Mouse (Mus musculus): ENCODE results near the gene D230025D16Rik.

Gene D230025D16Rik

GRCm38 (mm10) chr8:105241016-105241415, 16.1 kb downstream of the D230025D16Rik start:
- DNase-seq, result peak in 1 of 2 experiments; percentile 53

- peak; percentile 68 to 74 for DNase-seq
These were observed 27.0 kb downstream of the D230025D16Rik start for GRCm38 (mm10) chr8:105251954-105252353.

- no peak for DNase-seq
These were observed 28.0 kb downstream of the D230025D16Rik start for GRCm38 (mm10) chr8:105252680-105253537.

- DNase-seq, result no peak
These were observed 28.8 kb downstream of the D230025D16Rik start for GRCm38 (mm10) chr8:105253766-105254151.

GRCm38 (mm10) chr8:105254152-105254965, 29.4 kb downstream of the D230025D16Rik start:
- DNase-seq, result peak; percentile 86 to 87

- peak; percentile 75 for DNase-seq
These were observed 30.0 kb downstream of the D230025D16Rik start, which contains the start of gene B3gnt9 for GRCm38 (mm10) chr8:105254966-105255350. Gene B3gnt9 (minus strand): TSS chr8:105255153.

GRCm38 (mm10) chr8:105257318-105258114, 32.6 kb downstream of the D230025D16Rik start:
- no peak for DNase-seq

GRCm38 (mm10) chr8:105258911-105259720, 34.2 kb downstream of the D230025D16Rik start:
- DNase-seq, result peak in 1 of 2 experiments; percentile 39

- peak; percentile 63 to 69 for DNase-seq
These were observed 34.9 kb downstream of the D230025D16Rik start for GRCm38 (mm10) chr8:105259721-105260320.

- no peak for DNase-seq
These were observed 35.6 kb downstream of the D230025D16Rik start for GRCm38 (mm10) chr8:105260371-105261099.

GRCm38 (mm10) chr8:105261326-105261980, 36.5 kb downstream of the D230025D16Rik start:
- DNase-seq, result no peak

GRCm38 (mm10) chr8:105263244-105263912, 38.4 kb downstream of the D230025D16Rik start:
- no peak for DNase-seq

GRCm38 (mm10) chr8:105264024-105264982, 39.4 kb downstream of the D230025D16Rik start, which contains the start of the genes Tradd and Fbxl8:
Gene Tradd (minus strand): TSS chr8:105264609.
Gene Fbxl8 (plus strand): TSS chr8:105264648.
- peak; percentile 81 to 84 for DNase-seq

GRCm38 (mm10) chr8:105265128-105265527, 40.2 kb downstream of the D230025D16Rik start:
- DNase-seq, result peak; percentile 50 to 68

- DNase-seq, result no peak
These were observed 41.8 kb downstream of the D230025D16Rik start for GRCm38 (mm10) chr8:105266775-105267174.

- peak in 1 of 2 experiments; percentile 35 for DNase-seq
These were observed 43.6 kb downstream of the D230025D16Rik start for GRCm38 (mm10) chr8:105268342-105269074.

- DNase-seq, result peak; percentile 75 to 80
These were observed 44.1 kb downstream of the D230025D16Rik start for GRCm38 (mm10) chr8:105269075-105269458.

Measured in lung, adult 18-20 months (tissue).